Mouse (Mus musculus): ENCODE results near the gene Pdcd10. TPM values are rescaled to one million over a fixed set of nuclear protein-coding genes. Genes with fewer than 3 reads are reported as not detected.

Gene Pdcd10
- total and polyA plus RNA-seq, 2 experiments from 2014 or later, result 30.0 to 112 TPM

GRCm38 (mm10) chr3:75475106-75475505 is 81.5 kb downstream of the Pdcd10 start:
- Histone ChIP-seq H3K4me1 (ENCODE audit: insufficient read depth, low read length) (no peaks in the 10 kb centered on the region), H3K9ac (replicated peaks; ENCODE audit: low read length) (no peak overlapping the region), H3K27ac (no peak overlapping the region), H3K9me3 (ENCODE audit: low read length) (no peaks in the 10 kb centered on the region), H3K4me2 (ENCODE audit: low read depth, low read length) (no peak overlapping the region), H3K27me3 (ENCODE audit: insufficient read depth, low read length) (no peaks in the 10 kb centered on the region), H3K36me3 (ENCODE audit: insufficient read depth, low read length) (no peaks in the 10 kb centered on the region), H3K4me3 (ENCODE audit: low read length) (no peak overlapping the region)
- DNase-seq (ENCODE audit: low spot score) (no peak), ATAC-seq (no peak)
- WGBS, result 65% methylated on average over 7 of the region's 7 CpGs
- TF ChIP-seq CTCF (IDR thresholded peaks at IDR 0.05; ENCODE audit: low read depth), result no peak

GRCm38 (mm10) chr3:75474657-75475056 is 82.0 kb downstream of the Pdcd10 start:
- DNase-seq (ENCODE audit: low spot score), result no peak
- Histone ChIP-seq H3K36me3 (ENCODE audit: insufficient read depth, low read length) (no peaks in the 10 kb centered on the region), H3K27me3 (ENCODE audit: insufficient read depth, low read length) (no peaks in the 10 kb centered on the region), H3K4me1 (ENCODE audit: insufficient read depth, low read length) (no peaks in the 10 kb centered on the region), H3K9ac (replicated peaks; ENCODE audit: low read length) (no peak overlapping the region), H3K9me3 (ENCODE audit: low read length) (no peaks in the 10 kb centered on the region), H3K4me3 (ENCODE audit: low read length) (no peak overlapping the region), H3K4me2 (ENCODE audit: low read depth, low read length) (no peak overlapping the region), H3K27ac (no peak overlapping the region)
- ATAC-seq, result no peak
- 87% methylated on average over 7 of the region's 7 CpGs for WGBS
- no peak for TF ChIP-seq CTCF (IDR thresholded peaks at IDR 0.05; ENCODE audit: low read depth)

GRCm38 (mm10) chr3:75468154-75468553 is 88.5 kb downstream of the Pdcd10 start:
- Histone ChIP-seq H3K36me3 (ENCODE audit: insufficient read depth, low read length) (no peaks in the 10 kb centered on the region), H3K4me1 (ENCODE audit: insufficient read depth, low read length) (no peaks in the 10 kb centered on the region), H3K9ac (replicated peaks; ENCODE audit: low read length) (no peak overlapping the region), H3K27me3 (ENCODE audit: insufficient read depth, low read length) (no peaks in the 10 kb centered on the region), H3K9me3 (ENCODE audit: low read length) (no peaks in the 10 kb centered on the region), H3K4me3 (ENCODE audit: low read length) (no peak overlapping the region), H3K4me2 (ENCODE audit: low read depth, low read length) (no peak overlapping the region), H3K27ac (no peak overlapping the region)
- ATAC-seq, result no peak
- no peak for TF ChIP-seq CTCF (IDR thresholded peaks at IDR 0.05; ENCODE audit: low read depth)
- DNase-seq (ENCODE audit: low spot score), result no peak
- WGBS, result 84% methylated on average over 7 of the region's 7 CpGs

Other genes starting within 250 kb of the Pdcd10 start
- 1.2 and 1.3 TPM in 2 replicates for gene Wdr49, start 74.7 kb downstream of the Pdcd10 start, total RNA-seq (2014; rRNA removed)
- 0.34 and 0.35 TPM in 2 replicates for gene Wdr49, start 74.7 kb downstream of the Pdcd10 start, polyA plus RNA-seq (2015; fragmentation: Nextera tagmentation; extraction: Ambion mirVana)
- 91.6 and 105 TPM in 2 replicates for gene Serpini1, start 691 bp upstream of the Pdcd10 start, total RNA-seq (2014; rRNA removed)
- gene Serpini1, start 691 bp upstream of the Pdcd10 start, polyA plus RNA-seq (2015; fragmentation: Nextera tagmentation; extraction: Ambion mirVana), result 166 and 168 TPM in 2 replicates
- not detected in 2 replicates for gene Gm29133, start 191.3 kb upstream of the Pdcd10 start, total RNA-seq (2014; rRNA removed)
- not detected in 2 replicates for gene Gm29133, start 191.3 kb upstream of the Pdcd10 start, polyA plus RNA-seq (2015; fragmentation: Nextera tagmentation; extraction: Ambion mirVana)